Mouse (Mus musculus): ENCODE data around the gene Cldn14.

DNA sequence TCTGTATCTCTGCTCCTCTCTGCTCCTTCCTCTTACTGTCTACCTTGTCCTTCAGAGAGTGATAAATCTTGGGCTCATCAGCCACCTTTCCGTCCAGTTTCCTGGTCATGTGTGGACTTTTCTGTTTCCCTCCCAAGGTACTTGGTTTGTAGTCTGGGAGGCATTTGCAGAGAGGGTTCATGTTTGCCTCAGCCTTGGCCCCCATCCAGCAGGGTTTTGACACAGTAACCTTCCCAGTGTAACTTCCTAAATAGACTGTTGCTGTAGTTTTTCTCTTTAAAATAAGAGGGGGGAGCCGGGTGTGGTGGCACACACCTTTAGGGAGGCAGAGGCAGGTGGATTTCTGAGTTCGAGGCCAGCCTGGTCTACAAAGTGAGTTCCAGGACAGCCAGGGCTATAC is 98.7 kb downstream of the Cldn14 start:
- TF ChIP-seq SIN3A (IDR thresholded peaks at IDR 0.05; ENCODE audit: low read length) (no peak), KAT2A (conservative IDR thresholded peaks at IDR 0.05; ENCODE audit: low read depth, low read length) (no peak), CTCF (IDR thresholded peaks at IDR 0.05 in 2 of 3, conservative IDR thresholded peaks at IDR 0.05 in 1 of 3; ENCODE audit: control insufficient read depth in 1 of 3, insufficient read depth in 1 of 3, low read depth in 2 of 3, low read length in 3 of 3, poor library complexity in 1 of 3, severe bottlenecking in 1 of 3) (no peak), TAL1 (IDR thresholded peaks at IDR 0.05; ENCODE audit: low read length) (no peak), USF2 (IDR thresholded peaks at IDR 0.05; ENCODE audit: borderline replicate concordance in 1 of 2, insufficient read depth in 1 of 2, low read depth in 1 of 2, low read length in 2 of 2) (no peak), TCF12 (IDR thresholded peaks at IDR 0.05; ENCODE audit: low read depth, low read length) (no peak), POLR2A (IDR thresholded peaks at IDR 0.05; ENCODE audit: control insufficient read depth in 1 of 2, insufficient read depth in 1 of 2, low read depth in 1 of 2, low read length in 2 of 2, poor library complexity in 1 of 2) (no peak), MAX (IDR thresholded peaks at IDR 0.05; ENCODE audit: low read length) (no peak), NRF1 (IDR thresholded peaks at IDR 0.05; ENCODE audit: insufficient read depth, low read depth, low read length, poor library complexity, severe bottlenecking) (no peak)

All from MEL (cell line).